Mouse (Mus musculus) adrenal gland, postnatal 4 days (tissue): ENCODE measurements around the gene H2al1f. TPM values are rescaled to one million over a fixed set of nuclear protein-coding genes. Genes with fewer than 3 reads are reported as not detected.

ENCODE experiments used
- total RNA-seq, 2 experiments: library from RNA; stranded (reverse); gene quantifications; 2 replicates each; pipeline ENCODE4 v1.2.3; 2021

Gene H2al1f
- total RNA-seq, 2 experiments from 2014 or later: not detected

Other genes with a start within 250 kb of the H2al1f start
- gene H2al1a, start 15.9 kb upstream of the H2al1f start, total RNA-seq: not detected
- gene H2al1b, start 12.7 kb upstream of the H2al1f start, total RNA-seq: not detected
- not detected for gene H2al1c, start 9.5 kb upstream of the H2al1f start, total RNA-seq
- not detected for gene H2al1d, start 6.3 kb upstream of the H2al1f start, total RNA-seq
- not detected for gene H2al1e, start 3.2 kb upstream of the H2al1f start, total RNA-seq
- gene H2al1g, start 3.1 kb downstream of the H2al1f start, total RNA-seq: not detected
- gene H2al1h, start 6.3 kb downstream of the H2al1f start, total RNA-seq: not detected
- gene H2al1i, start 9.5 kb downstream of the H2al1f start, total RNA-seq: not detected
- gene H2al1j, start 12.7 kb downstream of the H2al1f start, total RNA-seq: not detected